Mouse (Mus musculus): Measurements from ENCODE around the gene Sh2b1.

DNA sequence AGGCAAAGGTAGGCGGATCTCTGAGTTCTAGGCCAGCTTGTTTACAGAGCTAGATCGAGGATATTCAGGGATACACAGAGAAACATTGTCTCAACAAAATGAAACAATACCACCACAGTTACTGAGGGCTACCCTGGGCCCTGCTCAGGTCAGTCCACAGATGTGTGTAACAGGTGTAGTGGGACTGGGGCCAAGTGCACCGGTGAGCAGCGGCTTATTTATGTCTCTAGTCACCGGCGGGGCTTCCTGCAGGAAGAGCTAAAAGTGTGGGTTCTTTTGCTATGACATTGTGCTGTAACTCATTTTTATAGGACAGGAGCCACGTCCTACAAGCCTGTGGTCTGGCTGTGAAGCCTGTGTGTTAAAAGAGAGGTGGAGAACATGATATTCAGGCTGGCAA lies 21.4 kb downstream of the Sh2b1 start:
- TF ChIP-seq CTCF (IDR thresholded peaks at IDR 0.05; ENCODE audit: borderline replicate concordance, control insufficient read depth, extremely low read depth, insufficient read depth, low read length, poor library complexity) (no peak), POLR2A (IDR thresholded peaks at IDR 0.05; ENCODE audit: control insufficient read depth, extremely low read depth, insufficient read depth, low read length, poor library complexity) (no peak)

All from thymus, adult 2 months (tissue).